Mouse (Mus musculus) cerebellum, postnatal 25 days (tissue): ENCODE measurements at regions not wholly inside any gene's neighbourhood (a gene's known extent, or its start where the extent isn't known, plus 50 kb on each side); places are given as distances from the start of the nearest gene placed in this dataset.

Experiments used
- DNase-seq, 2 experiments: peaks; one replicate each; pipeline ENCODE4 v3.0.0; 2021; ENCODE audit warnings: mixed read lengths in 2 of 2

DNA sequence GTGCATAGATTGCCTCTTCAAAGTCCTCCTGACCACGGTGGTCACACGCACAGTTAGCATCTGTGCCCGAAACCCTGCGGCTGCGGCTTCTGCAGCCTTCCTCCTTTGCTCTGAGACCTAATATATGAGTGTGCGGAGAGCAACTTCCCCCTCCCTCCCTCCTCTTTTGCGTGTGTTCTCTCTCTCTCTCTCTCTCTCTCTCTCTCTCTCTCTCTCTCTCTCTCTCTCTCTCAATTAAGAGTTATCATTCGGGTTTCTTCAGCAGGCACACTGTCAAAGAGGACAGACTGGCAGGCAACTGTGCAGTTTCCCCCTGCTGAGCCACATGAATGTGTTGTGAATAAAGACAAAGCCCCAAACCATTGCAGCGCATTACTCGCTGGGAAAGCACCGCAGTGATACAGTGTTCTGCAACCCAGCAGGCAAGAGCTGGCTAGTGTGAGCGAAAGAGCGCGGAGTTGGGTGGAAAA, 900.8 kb downstream of the Mat2b start:
- peak; percentile 33 to 39 for DNase-seq

DNA sequence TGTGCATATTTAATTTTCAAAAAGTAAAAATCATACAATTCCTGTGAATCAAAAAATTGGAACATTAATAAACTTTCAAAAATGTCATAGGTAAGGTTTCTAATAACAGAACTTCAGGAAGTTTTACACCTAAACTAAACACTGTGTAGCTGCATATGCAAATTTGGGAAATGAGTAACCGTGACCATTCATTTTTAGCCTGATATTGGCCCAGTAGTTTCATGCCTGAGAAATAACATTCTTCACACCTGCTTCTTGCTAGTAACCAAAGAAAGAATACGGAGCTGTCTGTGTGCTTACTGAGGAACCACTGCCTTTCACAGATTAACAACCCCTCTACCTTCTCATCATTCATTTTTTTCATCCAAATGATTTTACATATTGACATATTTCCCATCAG, 902.9 kb downstream of the Mat2b start:
- no peak for DNase-seq
